Mouse (Mus musculus) ES-E14 (cell line): ENCODE results near the gene Foxred1. TPM values are rescaled to one million over a fixed set of nuclear protein-coding genes. Genes with fewer than 3 reads are reported as not detected.

ENCODE experiments used
- DNase-seq: peaks from one replicate; pipeline ENCODE4 v3.0.0-alpha.2; 2013; ENCODE audit warnings: low read depth, low spot score
- H3K27ac ChIP-seq: 2 replicates; pipeline ENCODE4 v1.5.1; 2012; ENCODE audit warnings: low read depth, mild to moderate bottlenecking, low read length, moderate library complexity, mixed read lengths; ENCODE audit not compliant: poor library complexity, insufficient read depth, severe bottlenecking
- H3K36me3 ChIP-seq: 2 replicates; pipeline ENCODE4 v1.6.1; 2012; ENCODE audit warnings: mild to moderate bottlenecking, low read length, moderate library complexity, mixed read lengths; ENCODE audit not compliant: control insufficient read depth, poor library complexity, insufficient read depth, severe bottlenecking
- H3K4me1 ChIP-seq, 2 experiments: fragments of 150-350 bp in 1 of 2; sonication (generic) in 1 of 2; 2 replicates each; pipeline ENCODE4 v1.6.1; 2012; ENCODE audit warnings: low read length in 2 of 2, mild to moderate bottlenecking in 1 of 2, mixed read lengths in 1 of 2; ENCODE audit not compliant: control insufficient read depth in 2 of 2, insufficient read depth in 2 of 2, poor library complexity in 1 of 2
- H3K4me3 ChIP-seq, 2 experiments: fragments of 150-350 bp in 1 of 2; sonication (generic) in 1 of 2; 2 replicates each; pipeline ENCODE4 v1.5.1; 2012; ENCODE audit warnings: low read length in 2 of 2, low read depth in 1 of 2, mild to moderate bottlenecking in 1 of 2, mixed read lengths in 1 of 2; ENCODE audit not compliant: insufficient read depth in 1 of 2, poor library complexity in 1 of 2, severe bottlenecking in 1 of 2
- H3K9ac ChIP-seq: 2 replicates; pipeline ENCODE4 v1.6.1; 2012; ENCODE audit warnings: low read depth, mild to moderate bottlenecking, low read length, mixed read lengths; ENCODE audit not compliant: poor library complexity, insufficient read depth, severe bottlenecking
- H3K9me3 ChIP-seq: fragments of 150-350 bp; sonication (generic); 2 replicates; pipeline ENCODE4 v1.6.1; 2012; ENCODE audit warnings: low read depth, mild to moderate bottlenecking, low read length; ENCODE audit not compliant: control insufficient read depth, insufficient read depth
- CHD2 ChIP-seq: IDR thresholded peaks from 2 replicates; pipeline ENCODE4 v1.6.1; 2014; ENCODE audit warnings: mild to moderate bottlenecking, low read depth, low read length, inconsistent platforms
- HCFC1 ChIP-seq: IDR thresholded peaks from 2 replicates; pipeline ENCODE4 v1.6.1; 2012; ENCODE audit warnings: low read length, inconsistent platforms, borderline replicate concordance; ENCODE audit not compliant: insufficient read depth
- MAFK ChIP-seq: IDR thresholded peaks from 2 replicates; pipeline ENCODE4 v1.6.1; 2014; ENCODE audit warnings: mild to moderate bottlenecking, low read depth, low read length, inconsistent platforms; ENCODE audit not compliant: insufficient read depth
- ZC3H11A ChIP-seq: IDR thresholded peaks from 2 replicates; pipeline ENCODE4 v1.6.1; 2012; ENCODE audit warnings: low read depth, mild to moderate bottlenecking, inconsistent platforms, low read length, borderline replicate concordance
- ZNF384 ChIP-seq: IDR thresholded peaks from 2 replicates; pipeline ENCODE4 v1.6.1; 2012; ENCODE audit warnings: low read depth, low read length, inconsistent platforms
- in situ Hi-C, 2 experiments: fragments of 600-800 bp; cut with MboI; formaldehyde crosslinking; loops; one replicate each; pipeline ENCODE4 v1.15.1; 2025; ENCODE audit warnings: low sequenced_read_pairs in 2 of 2, inconsistent platforms in 1 of 2; ENCODE audit not compliant: unreplicated experiment in 2 of 2
- total RNA-seq: library from RNA; depleted of rRNA; stranded (reverse); fragments of 300-350 nt; gene quantifications from 2 replicates; pipeline ENCODE4 v1.2.3, GENCODE M21; 2012; rRNA removed

Foxred1 gene
- total RNA-seq, 1 experiment, result 40.6 TPM

DNA sequence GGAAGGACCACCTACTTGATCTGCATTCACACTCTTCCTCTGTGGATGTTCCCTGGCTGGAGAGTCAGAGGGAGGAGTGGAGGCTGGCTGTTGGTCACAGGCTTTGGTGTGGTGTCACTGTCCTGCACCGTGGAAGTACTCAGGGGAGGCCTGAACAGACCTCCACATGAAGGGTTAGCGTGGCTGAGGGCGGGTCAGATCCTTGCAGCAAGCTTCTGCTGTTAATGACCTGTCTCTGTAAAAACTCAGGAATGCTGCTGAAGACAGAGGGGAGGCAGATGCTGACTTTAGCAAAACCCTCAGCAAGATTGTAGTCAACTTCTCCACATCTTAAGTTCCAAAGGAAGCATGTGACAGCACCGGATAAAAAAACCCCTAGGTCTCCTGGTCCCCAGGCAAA is 54.0 kb downstream of the Foxred1 start:
- no peak for DNase-seq
- Histone ChIP-seq H3K4me1 (no peaks in the 10 kb centered on the region), H3K9ac (no peak overlapping the region), H3K4me3 (no peak overlapping the region), H3K36me3 (peaks cover 11% of the 10 kb centered on the region), H3K9me3 (no peaks in the 10 kb centered on the region), H3K27ac (no peak overlapping the region)
- in situ Hi-C loops, result loop anchor here (25.0 kb wide), 2 partner anchors 295 to 670 kb away; partner anchors contain the start of gene Kirrel3 (in 1 of the 2)
- TF ChIP-seq HCFC1, result no peak
- TF ChIP-seq ZC3H11A, result no peak
- no peak for TF ChIP-seq ZNF384
- TF ChIP-seq MAFK, result no peak
- TF ChIP-seq CHD2, result no peak

DNA sequence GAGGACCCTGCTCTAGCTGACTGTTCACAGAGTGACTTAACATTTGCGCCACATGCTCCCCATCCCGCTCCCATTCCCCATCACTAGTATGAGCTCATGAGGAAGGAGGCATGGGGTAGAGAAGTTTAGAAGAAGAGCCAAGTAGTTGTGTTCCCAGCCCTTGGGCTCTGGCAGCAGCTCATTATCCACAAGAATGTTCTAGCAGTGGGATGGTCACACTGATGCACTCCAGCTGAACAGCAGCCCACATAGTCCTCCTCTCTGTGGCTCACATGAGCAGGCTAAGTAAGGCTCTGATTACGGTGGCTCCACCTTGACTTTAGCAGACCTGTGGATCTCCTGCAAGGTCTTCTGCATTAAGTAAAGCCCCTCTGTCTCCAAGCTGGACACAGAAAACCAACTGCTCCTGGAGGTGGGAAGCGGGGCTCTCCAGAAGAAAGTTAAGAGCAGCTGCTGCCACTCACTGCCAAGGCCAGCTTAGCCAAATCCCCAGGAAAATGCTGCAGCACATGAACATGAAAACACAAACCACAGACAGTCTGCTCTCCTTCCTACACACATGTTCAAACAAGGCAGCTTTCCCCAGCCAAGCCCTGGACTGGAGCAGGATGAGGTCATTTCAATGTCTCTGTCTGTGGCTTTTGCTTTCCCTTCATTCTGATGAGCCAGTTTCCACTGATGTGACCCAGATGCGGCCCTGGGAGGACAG is 54.7 kb downstream of the Foxred1 start:
- Histone ChIP-seq H3K9me3 (no peaks in the 10 kb centered on the region), H3K36me3 (peaks cover 10% of the 10 kb centered on the region), H3K27ac (no peak overlapping the region), H3K4me3 (no peak overlapping the region), H3K4me1 (no peaks in the 10 kb centered on the region), H3K9ac (no peak overlapping the region)
- no peak for TF ChIP-seq MAFK
- TF ChIP-seq ZNF384, result no peak
- TF ChIP-seq HCFC1, result no peak
- no peak for TF ChIP-seq CHD2
- no peak for TF ChIP-seq ZC3H11A
- in situ Hi-C loops, result loop anchor here (25.0 kb wide), 2 partner anchors 294 to 669 kb away; partner anchors contain the start of gene Kirrel3 (in 1 of the 2)
- no peak for DNase-seq

Other genes with a start within 250 kb of the Foxred1 start
- 9.7 and 10.1 TPM in 2 replicates for gene St3gal4, start 91.8 kb downstream of the Foxred1 start, total RNA-seq
- gene Dcps, start 35.0 kb downstream of the Foxred1 start, total RNA-seq, result 36.3 and 42.9 TPM in 2 replicates
- gene Srpr, start 10.9 kb downstream of the Foxred1 start, total RNA-seq, result 168 and 204 TPM in 2 replicates
- 6.1 and 7.2 TPM in 2 replicates for gene Tirap, start 10.8 kb downstream of the Foxred1 start, total RNA-seq
- 19.3 and 26.9 TPM in 2 replicates for gene Fam118b, start 56.8 kb upstream of the Foxred1 start, total RNA-seq
- 28.8 and 32.0 TPM in 2 replicates for gene Rpusd4, start 56.8 kb upstream of the Foxred1 start, total RNA-seq
- gene Cdon, start 210.1 kb upstream of the Foxred1 start, total RNA-seq, result 13.4 and 17.4 TPM in 2 replicates